Mouse (Mus musculus): ENCODE data around the gene Lamtor4.

- TF ChIP-seq CTCF (IDR thresholded peaks at IDR 0.05; ENCODE audit: low read depth) (peak; percentile 16; the same call in 1 of the 2 replicates), EP300 (optimal IDR thresholded peaks at IDR 0.05) (no peak)
Observed at GRCm38 (mm10) chr5:138253061-138253460, 2.2 kb upstream of the Lamtor4 start.

Measured in stomach, postnatal 0 days (tissue).